Mouse (Mus musculus): Measurements from ENCODE around the gene Atp5d. TPM values are rescaled to one million over a fixed set of nuclear protein-coding genes. Genes with fewer than 3 reads are reported as not detected.

Atp5d gene
- polyA plus RNA-seq, 1 experiment: 1,163 TPM

DNA sequence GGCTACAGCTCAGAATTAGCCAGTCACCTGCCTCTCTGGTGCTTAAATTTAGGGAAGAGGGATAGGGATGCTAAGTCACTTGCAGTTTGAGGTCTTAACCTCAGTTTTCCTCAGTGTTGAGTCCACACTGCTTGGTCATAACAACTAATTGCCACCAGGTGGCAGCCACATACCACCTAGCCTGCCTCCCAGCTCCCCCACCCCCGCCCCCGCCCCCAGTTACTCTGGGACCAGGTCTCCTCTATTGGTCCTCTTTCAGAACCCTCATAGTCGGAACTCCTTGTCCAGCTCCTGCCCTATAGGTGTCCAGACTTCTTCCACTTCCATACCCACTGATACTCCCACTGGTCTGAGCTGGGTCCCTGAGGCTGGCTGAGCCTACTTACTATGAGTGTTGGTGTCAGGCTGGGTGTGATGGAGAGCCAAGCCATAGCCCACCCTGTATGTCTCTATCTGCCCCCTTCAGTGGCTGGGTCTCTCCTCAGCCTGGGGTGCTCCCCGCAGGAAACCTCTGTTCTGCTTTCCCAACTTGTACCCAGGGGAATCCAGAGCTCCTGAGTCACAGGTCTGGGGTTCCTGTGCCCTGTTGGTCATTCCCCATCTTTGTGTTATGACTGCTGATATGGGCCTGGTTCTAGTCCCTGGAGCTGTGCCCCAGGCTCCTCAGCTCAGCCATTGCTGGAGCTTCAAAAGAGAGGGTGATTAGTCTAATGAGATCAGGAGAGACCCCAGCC is 37.3 kb downstream of the Atp5d start:
- Histone ChIP-seq H3K27ac (ENCODE audit: control insufficient read depth, insufficient read depth, low read length) (no peak overlapping the region), H3K27me3 (ENCODE audit: control insufficient read depth, insufficient read depth, low read length) (peaks cover 7% of the 10 kb centered on the region), H3K4me3 (ENCODE audit: control insufficient read depth, insufficient read depth, low read length) (no peak overlapping the region), H3K4me1 (replicated peaks; ENCODE audit: control insufficient read depth, insufficient read depth, low read length) (peaks cover 16% of the 10 kb centered on the region), H3K36me3 (ENCODE audit: control insufficient read depth, insufficient read depth, low read length) (peaks cover 14% of the 10 kb centered on the region; the same call in 1 of the 2 replicates)
- TF ChIP-seq CTCF (IDR thresholded peaks at IDR 0.05; ENCODE audit: borderline replicate concordance, control insufficient read depth, extremely low read depth, insufficient read depth, low read length, poor library complexity) (no peak), POLR2A (IDR thresholded peaks at IDR 0.05; ENCODE audit: control insufficient read depth, extremely low read depth, insufficient read depth, low read length, poor library complexity) (no peak)
- no peak for DNase-seq
- 55% methylated on average over 4 of the region's 4 CpGs for WGBS

DNA sequence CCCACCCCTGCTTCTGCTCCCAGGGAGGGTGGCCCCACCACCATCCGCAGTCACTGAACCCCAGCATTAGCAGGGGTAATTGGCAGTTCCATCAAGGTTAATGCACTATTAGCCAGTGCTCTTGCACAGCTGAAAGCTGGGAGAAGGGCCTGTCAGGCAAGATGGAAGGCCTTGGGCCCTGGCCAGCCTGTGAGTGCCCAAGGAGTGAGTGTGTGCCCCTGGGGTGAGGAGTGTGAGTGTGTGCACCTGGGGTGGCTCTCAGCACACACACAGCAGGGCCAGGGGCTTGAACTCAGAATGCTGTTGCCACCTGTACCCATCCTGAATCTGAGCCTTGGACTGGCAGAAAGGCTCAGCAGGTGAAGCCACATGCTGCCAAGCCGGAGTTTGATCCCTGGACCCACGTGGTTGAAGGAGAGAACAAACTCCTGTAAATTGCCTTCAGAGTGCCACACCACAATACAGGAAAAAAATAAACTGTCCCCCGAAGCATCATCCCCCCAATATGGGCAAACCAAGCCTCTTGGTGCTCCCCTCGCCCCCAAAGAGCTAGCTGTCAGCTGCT is 37.9 kb downstream of the Atp5d start:
- 93% methylated on average over 5 of the region's 5 CpGs for WGBS
- peaks cover 16% of the 10 kb centered on the region for H3K4me1 ChIP-seq (replicated peaks; ENCODE audit: control insufficient read depth, insufficient read depth, low read length)
- H3K27ac ChIP-seq (ENCODE audit: control insufficient read depth, insufficient read depth, low read length): no peak overlapping the region
- no peak for DNase-seq
- peaks cover 7% of the 10 kb centered on the region for H3K27me3 ChIP-seq (ENCODE audit: control insufficient read depth, insufficient read depth, low read length)
- TF ChIP-seq POLR2A (IDR thresholded peaks at IDR 0.05; ENCODE audit: control insufficient read depth, extremely low read depth, insufficient read depth, low read length, poor library complexity) (no peak), CTCF (IDR thresholded peaks at IDR 0.05; ENCODE audit: borderline replicate concordance, control insufficient read depth, extremely low read depth, insufficient read depth, low read length, poor library complexity) (no peak)
- H3K4me3 ChIP-seq (ENCODE audit: control insufficient read depth, insufficient read depth, low read length): no peak overlapping the region
- peaks cover 7% of the 10 kb centered on the region; the same call in 1 of the 2 replicates for H3K36me3 ChIP-seq (ENCODE audit: control insufficient read depth, insufficient read depth, low read length)

DNA sequence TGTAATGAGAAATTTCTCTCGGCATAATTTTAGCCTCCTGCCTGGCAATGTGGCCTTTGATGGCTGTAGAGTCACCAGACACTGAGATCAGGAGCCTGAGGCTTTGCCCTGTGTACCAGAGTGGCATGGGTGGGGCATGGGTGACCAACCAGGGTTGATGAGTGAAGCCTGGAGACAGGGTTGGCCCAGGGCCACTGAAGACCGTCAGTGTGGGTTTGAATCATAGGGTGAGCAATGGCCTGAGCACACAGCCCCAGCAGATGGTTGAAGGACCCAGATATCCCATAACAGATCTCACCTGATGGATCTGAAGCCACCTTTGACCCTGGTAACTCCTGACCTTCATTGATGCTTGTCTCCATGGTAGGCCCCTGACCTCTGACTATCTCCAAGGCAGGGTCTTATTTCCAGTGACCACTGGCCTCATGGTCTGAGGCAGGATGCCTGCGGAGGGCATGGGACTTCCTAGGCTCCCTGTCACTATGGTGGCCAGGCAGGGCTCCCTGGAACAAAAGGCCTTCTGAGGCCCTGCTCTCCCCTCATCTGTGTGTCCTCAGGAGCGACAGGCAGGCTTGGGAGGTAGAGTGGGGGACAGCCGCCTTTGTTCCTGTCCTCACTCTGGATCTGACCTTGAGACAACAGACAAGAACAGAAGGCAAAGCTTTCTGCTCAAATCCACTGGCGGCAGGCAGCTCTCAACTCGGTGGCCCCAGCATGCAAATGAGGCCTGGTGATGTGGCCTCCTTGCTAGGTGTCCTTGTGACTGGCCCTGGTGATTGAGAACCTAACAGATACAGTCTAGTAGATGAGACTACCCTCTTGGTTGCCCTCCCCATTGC is 39.2 kb downstream of the Atp5d start:
- Histone ChIP-seq H3K4me3 (ENCODE audit: control insufficient read depth, insufficient read depth, low read length) (no peak overlapping the region), H3K27me3 (ENCODE audit: control insufficient read depth, insufficient read depth, low read length) (peaks cover 7% of the 10 kb centered on the region), H3K36me3 (ENCODE audit: control insufficient read depth, insufficient read depth, low read length) (no peaks in the 10 kb centered on the region), H3K4me1 (replicated peaks; ENCODE audit: control insufficient read depth, insufficient read depth, low read length) (peaks cover 9% of the 10 kb centered on the region), H3K27ac (ENCODE audit: control insufficient read depth, insufficient read depth, low read length) (no peak overlapping the region)
- TF ChIP-seq CTCF (IDR thresholded peaks at IDR 0.05; ENCODE audit: borderline replicate concordance, control insufficient read depth, extremely low read depth, insufficient read depth, low read length, poor library complexity) (no peak), POLR2A (IDR thresholded peaks at IDR 0.05; ENCODE audit: control insufficient read depth, extremely low read depth, insufficient read depth, low read length, poor library complexity) (no peak)
- WGBS: 93% methylated on average over 7 of the region's 7 CpGs
- no peak for DNase-seq

- Histone ChIP-seq H3K27ac (ENCODE audit: control insufficient read depth, insufficient read depth, low read length) (no peak within 1 kb of the TSS), H3K4me1 (replicated peaks; ENCODE audit: control insufficient read depth, insufficient read depth, low read length) (peaks cover 6% of the 10 kb centered on the region), H3K4me3 (ENCODE audit: control insufficient read depth, insufficient read depth, low read length) (peak within 1 kb of the TSS; percentile 48), H3K27me3 (ENCODE audit: control insufficient read depth, insufficient read depth, low read length) (peaks cover 7% of the 10 kb centered on the region), H3K36me3 (ENCODE audit: control insufficient read depth, insufficient read depth, low read length) (no peaks in the 10 kb centered on the region)
- TF ChIP-seq CTCF (IDR thresholded peaks at IDR 0.05; ENCODE audit: borderline replicate concordance, control insufficient read depth, extremely low read depth, insufficient read depth, low read length, poor library complexity) (no peak), POLR2A (IDR thresholded peaks at IDR 0.05; ENCODE audit: control insufficient read depth, extremely low read depth, insufficient read depth, low read length, poor library complexity) (no peak)
- 11% methylated on average over 104 of the region's 106 CpGs for WGBS
- DNase-seq: no peak
Observed at GRCm38 (mm10) chr10:80179068-80180051, 40.9 kb downstream of the Atp5d start, which contains the start of gene Efna2. Efna2 (plus strand) TSS chr10:80179482.

DNA sequence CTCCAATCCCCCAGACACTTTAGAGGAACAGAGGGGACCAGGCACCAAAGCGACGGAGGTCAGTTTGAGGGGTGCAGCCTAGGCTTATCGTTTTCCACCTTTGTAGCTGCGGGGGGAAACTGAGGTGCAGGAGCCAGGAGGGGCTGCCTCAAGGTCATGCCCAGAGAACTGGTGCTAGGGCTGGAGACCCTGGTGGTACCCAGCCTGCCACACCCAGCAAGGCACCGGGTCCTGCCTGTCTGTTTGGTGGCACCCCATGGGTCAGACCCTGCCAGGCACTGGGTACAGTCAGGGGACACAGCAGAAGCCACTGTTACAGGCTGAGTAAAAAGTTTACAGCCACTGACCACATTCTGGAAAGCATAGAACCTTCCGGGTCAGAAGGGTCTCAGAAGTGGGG is 41.9 kb downstream of the Atp5d start:
- WGBS: 71% methylated on average over 6 of the region's 6 CpGs
- Histone ChIP-seq H3K36me3 (ENCODE audit: control insufficient read depth, insufficient read depth, low read length) (no peaks in the 10 kb centered on the region), H3K27me3 (ENCODE audit: control insufficient read depth, insufficient read depth, low read length) (peaks cover 7% of the 10 kb centered on the region), H3K4me3 (ENCODE audit: control insufficient read depth, insufficient read depth, low read length) (no peak overlapping the region), H3K27ac (ENCODE audit: control insufficient read depth, insufficient read depth, low read length) (no peak overlapping the region), H3K4me1 (replicated peaks; ENCODE audit: control insufficient read depth, insufficient read depth, low read length) (peaks cover 6% of the 10 kb centered on the region)
- TF ChIP-seq CTCF (IDR thresholded peaks at IDR 0.05; ENCODE audit: borderline replicate concordance, control insufficient read depth, extremely low read depth, insufficient read depth, low read length, poor library complexity) (no peak), POLR2A (IDR thresholded peaks at IDR 0.05; ENCODE audit: control insufficient read depth, extremely low read depth, insufficient read depth, low read length, poor library complexity) (no peak)
- DNase-seq: no peak
